Mouse (Mus musculus): ENCODE data around the gene Xpo6.

Xpo6 gene

DNA sequence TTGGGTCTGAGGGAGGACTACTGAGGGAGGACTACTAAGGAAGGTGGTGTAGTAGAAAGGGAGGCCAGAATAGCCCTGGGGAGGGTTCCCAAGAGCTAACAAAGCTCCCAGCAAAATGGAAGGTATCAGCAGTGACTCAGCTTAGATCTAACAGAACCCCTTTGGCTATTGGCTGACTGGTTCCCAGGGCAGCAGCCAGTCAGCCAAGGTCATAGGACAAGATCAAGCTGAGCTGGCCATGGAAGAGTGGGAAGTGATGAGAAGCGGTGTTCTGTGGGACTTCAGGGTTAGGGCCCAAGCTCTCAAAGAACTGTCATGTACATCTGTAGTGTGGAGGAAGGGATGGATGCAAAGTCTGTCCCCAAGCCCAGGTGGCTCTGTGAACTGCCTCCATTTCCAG, 123.4 kb downstream of the Xpo6 start:
- DNase-seq (ENCODE audit: low spot score), result no peak

DNA sequence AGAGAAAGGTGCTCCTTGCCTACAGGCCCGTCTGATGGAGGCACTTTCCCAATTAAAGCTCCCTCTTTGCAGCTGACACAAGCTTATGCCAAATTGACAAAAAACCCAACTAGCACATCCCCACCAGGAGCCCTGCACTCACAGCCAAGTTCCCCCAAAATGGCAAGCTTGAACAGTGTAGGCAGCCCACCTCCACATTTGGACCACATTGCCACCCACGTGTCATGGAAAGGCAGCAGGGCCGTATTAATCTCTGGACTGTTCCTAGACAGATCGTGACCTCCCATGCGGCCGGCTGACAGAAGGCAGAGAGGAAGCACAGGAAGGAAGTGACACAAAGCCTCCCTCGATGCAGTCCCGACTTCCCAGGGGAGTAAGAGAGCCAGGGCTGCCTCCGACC, 125.2 kb downstream of the Xpo6 start:
- no peak for DNase-seq (ENCODE audit: low spot score)

DNA sequence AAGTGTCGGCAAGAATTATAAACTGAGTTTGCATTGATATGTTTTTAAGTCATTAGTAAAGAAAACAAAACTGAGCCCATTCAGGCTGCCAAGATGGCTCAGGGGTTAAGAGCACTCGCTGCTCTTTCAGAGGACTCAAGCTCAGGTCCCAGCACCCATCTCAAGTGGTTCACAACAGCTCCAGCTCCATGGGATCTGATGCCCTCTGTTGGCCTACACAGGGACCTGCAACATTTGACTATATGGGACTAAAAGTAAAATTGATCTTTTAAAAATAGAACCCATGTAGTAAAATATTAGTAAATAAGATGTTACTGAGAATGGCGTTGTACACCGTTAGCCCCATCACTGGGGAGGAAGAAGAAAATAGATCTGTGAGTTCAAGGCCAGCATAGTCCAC, 130.0 kb downstream of the Xpo6 start:
- DNase-seq (ENCODE audit: low spot score), result no peak

DNA sequence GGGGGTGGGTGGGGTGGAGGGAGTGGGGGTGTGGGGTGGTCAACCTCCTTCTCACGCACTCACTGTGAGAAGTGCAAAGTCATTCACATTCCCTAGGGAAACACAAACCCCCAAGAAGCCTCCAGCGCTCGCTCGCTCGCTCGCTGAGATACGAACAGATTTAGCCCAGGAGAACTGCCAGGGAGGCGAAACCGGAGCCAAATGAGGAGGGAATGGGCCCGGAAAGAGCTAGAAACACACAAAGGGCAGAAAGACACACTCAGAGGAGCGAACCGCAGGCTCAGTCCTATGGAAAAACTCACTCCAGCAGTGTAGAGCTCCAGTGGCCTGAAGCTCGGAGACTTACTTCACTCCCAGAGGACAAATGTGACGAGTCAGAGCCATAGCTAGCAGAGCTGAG, 133.5 kb downstream of the Xpo6 start:
- DNase-seq (ENCODE audit: low spot score), result no peak

DNA sequence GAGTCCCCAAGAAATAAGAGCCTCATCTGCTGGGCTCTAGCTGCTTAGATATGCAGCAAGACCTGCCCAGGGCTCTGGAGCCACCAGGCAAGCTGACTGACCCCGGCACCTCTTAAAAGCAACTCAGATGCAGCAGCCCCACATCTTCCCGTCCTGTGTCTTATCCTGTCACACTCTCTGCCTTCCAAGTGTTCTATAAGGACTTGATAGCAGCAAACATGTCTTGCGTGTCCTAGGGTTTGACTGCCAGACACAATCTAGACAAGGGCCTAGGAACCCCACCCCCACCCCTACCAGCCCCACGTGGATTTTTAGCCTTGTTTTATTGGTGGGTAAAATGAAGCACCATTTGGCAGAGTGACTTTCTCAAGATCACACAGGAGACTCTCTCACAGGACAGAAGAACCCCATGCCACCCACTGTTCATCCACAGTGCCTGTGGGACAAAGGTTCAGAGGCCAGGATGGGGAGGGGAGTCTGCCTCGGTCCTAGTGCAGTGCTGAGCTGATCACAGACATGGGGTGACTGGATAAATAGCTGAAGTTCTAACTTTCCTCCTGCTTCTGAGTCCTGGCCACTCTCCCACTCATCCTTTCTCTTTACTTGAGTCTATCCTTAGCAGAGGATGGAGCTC, 134.9 kb downstream of the Xpo6 start:
- no peak for DNase-seq (ENCODE audit: low spot score)

DNA sequence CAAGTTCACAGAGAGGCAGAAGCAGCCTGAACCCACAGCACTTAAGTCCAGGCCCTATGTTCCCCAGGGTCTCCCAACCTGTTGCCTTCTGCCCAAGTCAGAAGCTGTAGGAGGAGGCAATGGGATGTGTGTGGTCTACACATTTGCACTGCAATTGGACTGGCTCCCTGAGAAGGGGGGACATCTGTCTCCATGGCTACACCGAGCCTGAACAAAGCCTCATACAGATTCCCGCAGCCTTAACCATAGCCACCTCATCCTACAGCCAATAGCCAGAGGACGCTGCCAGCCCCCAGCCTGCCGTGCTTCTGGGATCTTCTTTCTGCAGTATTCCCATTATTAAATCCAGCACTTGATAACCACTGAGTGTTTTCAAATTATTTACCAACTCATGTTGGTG, 138.1 kb downstream of the Xpo6 start:
- DNase-seq (ENCODE audit: low spot score), result no peak

DNA sequence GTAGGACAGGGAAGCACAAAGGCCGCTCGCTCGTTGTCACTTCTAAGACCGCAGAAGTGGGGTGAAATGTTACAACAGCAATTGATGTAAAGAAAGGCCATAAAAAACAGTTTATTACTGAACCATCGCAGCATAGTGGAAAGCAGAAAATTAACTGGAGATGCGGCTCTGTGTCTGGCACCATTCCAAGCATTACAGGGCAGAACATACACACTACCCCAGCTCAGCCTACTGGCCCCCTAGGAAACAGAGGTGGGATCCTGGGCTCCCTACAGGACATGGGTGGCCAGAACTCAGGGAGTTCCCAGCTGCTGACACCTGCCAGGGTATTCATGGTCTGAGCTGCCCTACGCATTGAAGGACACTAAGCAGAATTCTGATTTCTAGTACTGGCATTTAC, 141.4 kb downstream of the Xpo6 start:
- DNase-seq (ENCODE audit: low spot score), result no peak

DNA sequence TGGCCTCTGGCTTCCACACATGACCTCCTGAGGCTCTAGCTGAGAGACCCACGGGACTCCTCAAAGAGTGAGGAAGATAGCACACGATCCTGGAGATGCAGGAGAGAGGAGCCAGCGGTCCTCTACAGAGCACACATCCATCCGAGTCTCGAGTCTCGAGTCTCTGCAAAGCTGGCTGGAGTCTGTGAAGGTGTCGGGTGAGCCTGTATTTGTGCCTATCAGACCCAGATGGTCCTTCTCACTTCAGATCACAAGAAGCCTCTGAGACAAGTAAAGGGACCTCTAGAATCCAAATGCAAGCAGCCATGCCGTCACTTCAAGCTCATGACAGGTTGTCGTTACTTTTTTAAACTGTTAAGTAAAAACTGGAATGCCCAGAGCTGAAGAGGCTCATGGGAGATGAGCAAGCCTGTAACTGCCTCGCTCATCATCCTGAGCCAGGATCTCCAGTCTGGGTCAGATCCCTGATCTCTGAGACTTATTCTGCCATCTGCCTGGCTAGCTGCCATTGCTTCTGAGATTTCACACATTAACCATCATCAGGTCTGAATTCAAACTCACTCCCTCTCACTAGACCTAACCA, 142.9 kb downstream of the Xpo6 start:
- DNase-seq (ENCODE audit: low spot score), result no peak

DNA sequence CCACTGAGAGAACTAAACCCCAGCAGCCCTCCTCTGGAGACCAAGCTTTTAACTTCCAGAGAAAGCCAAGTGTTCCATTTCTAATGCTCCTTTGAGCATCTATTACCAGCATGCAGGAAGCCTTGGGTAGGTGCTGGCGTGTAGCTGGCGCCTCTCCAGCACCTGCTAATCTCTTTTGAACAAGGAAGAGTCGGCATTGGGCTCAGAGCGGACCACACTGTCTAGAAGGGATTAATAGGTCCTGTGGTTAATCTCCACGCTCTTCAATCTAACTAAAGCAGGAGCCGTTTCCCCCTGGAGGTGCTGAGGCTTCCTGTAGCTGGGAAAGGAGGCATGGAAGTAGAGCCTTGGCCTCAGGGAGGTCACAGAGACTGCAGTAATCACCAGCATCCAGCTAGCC, 145.7 kb downstream of the Xpo6 start:
- DNase-seq (ENCODE audit: low spot score), result no peak

DNA sequence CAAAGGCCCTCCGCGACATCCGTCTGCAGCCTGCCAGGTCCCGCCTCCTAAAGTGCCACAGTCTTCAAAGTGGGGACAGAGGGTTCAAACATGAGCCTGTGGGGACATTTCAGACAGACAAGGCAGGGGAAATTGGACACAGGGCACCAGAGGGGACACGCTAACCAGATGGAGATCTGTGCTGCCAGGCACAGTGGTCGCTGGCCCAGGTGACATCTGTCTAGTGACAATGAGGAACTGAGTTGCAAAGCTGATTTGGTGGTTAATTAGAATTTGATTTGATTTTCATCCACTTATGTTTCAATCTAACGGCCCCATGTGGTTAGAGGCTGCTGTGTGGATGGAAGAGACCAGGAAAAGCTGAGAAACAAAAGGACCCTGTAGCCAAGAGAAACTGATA, 146.7 kb downstream of the Xpo6 start:
- no peak for DNase-seq (ENCODE audit: low spot score)

DNA sequence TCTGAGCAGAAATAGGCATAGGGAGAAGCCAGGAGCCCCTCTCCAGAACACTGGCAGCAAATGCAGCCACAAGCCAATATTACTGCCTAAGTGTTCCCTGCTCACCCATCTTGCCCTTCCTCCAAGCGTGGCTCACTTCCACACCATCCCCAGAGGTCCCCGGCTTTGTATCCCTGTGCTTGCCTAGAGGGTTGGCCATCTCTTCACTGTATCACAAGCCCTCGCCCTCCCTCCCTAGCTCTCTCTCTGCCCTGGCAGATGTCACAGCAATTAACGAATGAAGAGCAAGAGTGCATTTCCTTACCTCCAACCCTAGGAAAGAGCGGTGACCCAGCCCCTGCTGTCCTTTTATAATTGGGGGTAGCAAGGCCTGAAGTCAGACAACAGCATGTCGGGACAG, 148.4 kb downstream of the Xpo6 start:
- DNase-seq (ENCODE audit: low spot score), result no peak
